In genomic region chr5:137631591-137631990, GRCm38 (mm10) we compare ENCODE assay signal across 8 mouse cellular contexts. TPM values are rescaled to one million over a fixed set of nuclear protein-coding genes. Genes with fewer than 3 reads are reported as not detected.
DNase-seq lines count a peak whose midpoint lies in the region; ATAC-seq and TF ChIP-seq lines count a peak whose summit lies in the region.

No protein-coding gene starts in this region.

- WGBS in heart, adult 2 months = 36% methylated on average over 4 of the region's 4 CpGs
- 65% methylated on average over 4 of the region's 4 CpGs for WGBS in limb, embryonic 15.5 days
- WGBS in stomach, embryonic 16.5 days = 46% methylated on average over 4 of the region's 4 CpGs

- no peaks in the 10 kb centered on the region for H3K27me3 ChIP-seq in heart, adult 2 months (ENCODE audit: control insufficient read depth, insufficient read depth, low read length)
- no peaks in the 10 kb centered on the region for H3K27me3 ChIP-seq in limb, embryonic 15.5 days
- H3K27me3 ChIP-seq in stomach, embryonic 16.5 days (ENCODE audit: control insufficient read depth, insufficient read depth, low read length) = no peaks in the 10 kb centered on the region

- H3K9ac ChIP-seq in heart, adult 2 months (ENCODE audit: low read depth, low read length) = no peak overlapping the region
- no peak overlapping the region for H3K9ac ChIP-seq in limb, embryonic 15.5 days
- peak overlapping the region; percentile 76 for H3K9ac ChIP-seq in stomach, embryonic 16.5 days (ENCODE audit: low read length)

- TF ChIP-seq EP300 in heart, adult 2 months (IDR thresholded peaks at IDR 0.05; ENCODE audit: insufficient read depth, low read depth, low read length) = no peak

- intact Hi-C loops in heart, adult 2 months (cut with DNase I) = no loop called here

- ATAC-seq in limb, embryonic 15.5 days (ENCODE audit: insufficient number of reproducible peaks, low FRiP score, low TSS enrichment, low read depth) = no peak
- ATAC-seq in stomach, embryonic 16.5 days (ENCODE audit: insufficient read depth, low FRiP score) = no peak

- no peaks in the 10 kb centered on the region for H3K9me3 ChIP-seq in limb, embryonic 15.5 days
- H3K9me3 ChIP-seq in stomach, embryonic 16.5 days (replicated peaks; ENCODE audit: control insufficient read depth, low read length) = no peaks in the 10 kb centered on the region

- no peak for TF ChIP-seq POLR2A in heart, adult 2 months (IDR thresholded peaks at IDR 0.05; ENCODE audit: insufficient read depth, low read depth, low read length)

- no peaks in the 10 kb centered on the region; the same call in none of the 2 replicates for H3K79me2 ChIP-seq in heart, adult 2 months (replicated peaks; ENCODE audit: control insufficient read depth, insufficient read depth, low read length)

- DNase-seq in heart, adult 2 months = no peak
- no peak for DNase-seq in heart, adult 18-20 months
- peak; percentile 58 to 71 for DNase-seq in spleen, postnatal 36 days (ENCODE audit: low spot score in 2 of 2)
- no peak for DNase-seq in spleen, postnatal 4 days (ENCODE audit: low spot score in 2 of 2)
- no peak for DNase-seq in cerebellum, adult 11 months
- no peak for DNase-seq in spleen, postnatal 14 days (ENCODE audit: low spot score in 2 of 2)

- no peak for TF ChIP-seq CTCF in heart, adult 2 months (IDR thresholded peaks at IDR 0.05)

- H3K36me3 ChIP-seq in heart, adult 2 months (ENCODE audit: control insufficient read depth, insufficient read depth, low read length) = no peaks in the 10 kb centered on the region
- H3K36me3 ChIP-seq in limb, embryonic 15.5 days = peaks cover 25% of the 10 kb centered on the region
- no peaks in the 10 kb centered on the region for H3K36me3 ChIP-seq in stomach, embryonic 16.5 days (ENCODE audit: control insufficient read depth, insufficient read depth, low read length)

- H3K4me1 ChIP-seq in heart, adult 2 months (ENCODE audit: control insufficient read depth, insufficient read depth, low read length) = peaks cover 12% of the 10 kb centered on the region
- H3K4me1 ChIP-seq in limb, embryonic 15.5 days = peaks cover 44% of the 10 kb centered on the region
- peaks cover 42% of the 10 kb centered on the region for H3K4me1 ChIP-seq in stomach, embryonic 16.5 days (ENCODE audit: control insufficient read depth, insufficient read depth, low read length)

- peak overlapping the region; percentile 24; the same call in 1 of the 2 replicates for H3K4me3 ChIP-seq in heart, adult 2 months
- H3K4me3 ChIP-seq in limb, embryonic 15.5 days = no peak overlapping the region; the same call in 1 of the 2 replicates
- peak overlapping the region; percentile 66 for H3K4me3 ChIP-seq in stomach, embryonic 16.5 days (replicated peaks; ENCODE audit: low read length)

- H3K27ac ChIP-seq in heart, adult 2 months = peak overlapping the region; percentile 94
- peak overlapping the region; percentile 43; the same call in 1 of the 2 replicates for H3K27ac ChIP-seq in limb, embryonic 15.5 days
- peak overlapping the region; percentile 92 for H3K27ac ChIP-seq in stomach, embryonic 16.5 days (ENCODE audit: low read length)

- H3K4me2 ChIP-seq in limb, embryonic 15.5 days = no peak overlapping the region
- H3K4me2 ChIP-seq in stomach, embryonic 16.5 days (ENCODE audit: low read depth, low read length) = peak overlapping the region; percentile 92

RNA-seq across cellular contexts. Expression of gene Gm20605, which starts 2.6 kb away (rescaled TPM):
- 1 to 10 TPM; 2.8 to 4.3 TPM for total RNA-seq in heart, adult 2 months (2021)
- polyA plus RNA-seq in heart, adult 2 months (2012; rRNA removed) = 7.3 and 9.5 TPM in 2 replicates
- 1 to 10 TPM; 2.9 to 4.2 TPM for total RNA-seq in heart, adult 18-20 months (2021)
- 8.0 and 8.5 TPM in 2 replicates for polyA plus RNA-seq in limb, embryonic 15.5 days (2015; fragmentation: Nextera tagmentation; extraction: Ambion mirVana)
- 9.4 and 12.2 TPM in 2 replicates for polyA plus RNA-seq in stomach, embryonic 16.5 days (2015; fragmentation: Nextera tagmentation; extraction: Ambion mirVana)

RNA-seq across cellular contexts. Expression of gene Lrch4, which starts 2.7 kb away (rescaled TPM):
- total RNA-seq in heart, adult 2 months (2021) = 10 to 100 TPM; 17.1 to 20.0 TPM
- polyA plus RNA-seq in heart, adult 2 months (2012; rRNA removed) = 24.8 and 29.1 TPM in 2 replicates
- 10 to 100 TPM; 17.5 to 19.1 TPM for total RNA-seq in heart, adult 18-20 months (2021)
- 32.8 and 34.1 TPM in 2 replicates for polyA plus RNA-seq in limb, embryonic 15.5 days (2015; fragmentation: Nextera tagmentation; extraction: Ambion mirVana)
- 36.4 and 39.4 TPM in 2 replicates for polyA plus RNA-seq in stomach, embryonic 16.5 days (2015; fragmentation: Nextera tagmentation; extraction: Ambion mirVana)

RNA-seq across cellular contexts. Expression of gene Fbxo24, which starts 2.8 kb away (rescaled TPM):
- total RNA-seq in heart, adult 2 months (2021) = under 1 TPM; 0.13 to 0.34 TPM
- 0.29 and 0.35 TPM in 2 replicates for polyA plus RNA-seq in heart, adult 2 months (2012; rRNA removed)
- total RNA-seq in heart, adult 18-20 months (2021) = under 1 TPM; 0.32 to 0.44 TPM
- polyA plus RNA-seq in limb, embryonic 15.5 days (2015; fragmentation: Nextera tagmentation; extraction: Ambion mirVana) = 0.09 TPM in 1 of 2 replicates, not detected in the other
- polyA plus RNA-seq in stomach, embryonic 16.5 days (2015; fragmentation: Nextera tagmentation; extraction: Ambion mirVana) = 0.09 and 0.27 TPM in 2 replicates

RNA-seq across cellular contexts. Expression of gene Sap25, which starts 9.5 kb away (rescaled TPM):
- 1 to 10 TPM; 1.5 to 2.0 TPM for total RNA-seq in heart, adult 2 months (2021)
- 25.2 and 34.9 TPM in 2 replicates for polyA plus RNA-seq in heart, adult 2 months (2012; rRNA removed)
- total RNA-seq in heart, adult 18-20 months (2021) = 1 to 10 TPM; 2.2 to 2.6 TPM
- 4.8 and 6.0 TPM in 2 replicates for polyA plus RNA-seq in limb, embryonic 15.5 days (2015; fragmentation: Nextera tagmentation; extraction: Ambion mirVana)
- polyA plus RNA-seq in stomach, embryonic 16.5 days (2015; fragmentation: Nextera tagmentation; extraction: Ambion mirVana) = 6.8 and 9.4 TPM in 2 replicates

RNA-seq across cellular contexts. Expression of gene Irs3, which starts 13.9 kb away (rescaled TPM):
- total RNA-seq in heart, adult 2 months (2021) = under 1 TPM; 0.34 to 0.73 TPM
- 0.91 and 2.2 TPM in 2 replicates for polyA plus RNA-seq in heart, adult 2 months (2012; rRNA removed)
- 1 to 10 TPM in 1 of 2 experiments, under 1 TPM in 1; 0.87 to 1.5 TPM for total RNA-seq in heart, adult 18-20 months (2021)
- 0.19 and 0.38 TPM in 2 replicates for polyA plus RNA-seq in limb, embryonic 15.5 days (2015; fragmentation: Nextera tagmentation; extraction: Ambion mirVana)
- 0.14 and 0.19 TPM in 2 replicates for polyA plus RNA-seq in stomach, embryonic 16.5 days (2015; fragmentation: Nextera tagmentation; extraction: Ambion mirVana)

Comparison
In these comparisons a context has a peak if more than half of its experiments do, and no peak if none do; other contexts are left out.
1. DNase-seq: peak in spleen, postnatal 36 days (2 of 2); none in heart, adult 2 months (0 of 2), heart, adult 18-20 months (0 of 2), spleen, postnatal 4 days (0 of 2), cerebellum, adult 11 months (single experiment) and spleen, postnatal 14 days (0 of 2).
2. H3K27ac ChIP-seq: peak in every context shown above with its lines; median percentile 94 in heart, adult 2 months; 92 in stomach, embryonic 16.5 days; 43 in limb, embryonic 15.5 days.